Mouse (Mus musculus): ENCODE measurements around the gene Dnajc15. TPM values are rescaled to one million over a fixed set of nuclear protein-coding genes. Genes with fewer than 3 reads are reported as not detected.
A peak's percentile ranks its signal among the peaks of the same experiment; 100 is the strongest.

The Dnajc15 gene
- total and polyA plus RNA-seq, 2 experiments: 5.3 to 10.1 TPM

DNA sequence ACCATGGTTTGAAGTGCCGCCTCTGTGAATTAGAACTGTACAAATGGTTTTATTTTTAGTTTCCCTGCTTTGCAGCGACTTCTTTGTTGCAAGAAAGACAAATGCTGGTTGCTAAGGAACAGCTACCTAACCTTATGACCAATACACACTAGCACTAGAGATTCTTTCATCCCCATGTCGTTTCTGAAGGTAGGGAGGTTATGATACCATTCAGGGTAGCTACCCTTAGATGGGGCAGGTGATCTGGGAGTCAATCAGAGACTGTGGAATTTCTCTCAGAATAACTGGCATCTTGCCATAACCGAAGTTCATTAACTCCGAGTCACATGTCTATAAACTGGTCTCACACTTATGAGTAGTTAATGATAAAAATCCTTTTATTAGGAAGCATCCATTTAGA lies 30.5 kb upstream of the Dnajc15 start:
- WGBS: 76% methylated on average over 5 of the region's 5 CpGs
- no peak overlapping the region for H3K9ac ChIP-seq (ENCODE audit: low read depth, low read length)
- DNase-seq (ENCODE audit: extremely low read depth, low read depth, low spot score): no peak
- H3K4me3 ChIP-seq (ENCODE audit: insufficient read depth, low read depth, low read length): no peak overlapping the region
- 0 out of 2 replicates have a peak, but pooled peaks cover 2% of the 10 kb centered on the region for H3K27me3 ChIP-seq (ENCODE audit: control insufficient read depth, insufficient read depth, low read length)
- H3K4me1 ChIP-seq (ENCODE audit: control insufficient read depth, insufficient read depth, low read length): no peaks in the 10 kb centered on the region
- no peak overlapping the region for H3K27ac ChIP-seq (replicated peaks; ENCODE audit: insufficient read depth, low read depth, low read length)
- no peak for TF ChIP-seq CTCF (IDR thresholded peaks at IDR 0.05; ENCODE audit: low read depth, low read length)
- TF ChIP-seq POLR2A (IDR thresholded peaks at IDR 0.05; ENCODE audit: extremely low read depth, insufficient read depth, low read length): no peak
- no peaks in the 10 kb centered on the region for H3K79me2 ChIP-seq (ENCODE audit: control insufficient read depth, insufficient read depth, low read length)
- no peaks in the 10 kb centered on the region for H3K36me3 ChIP-seq (ENCODE audit: control insufficient read depth, insufficient read depth, low read length)

DNA sequence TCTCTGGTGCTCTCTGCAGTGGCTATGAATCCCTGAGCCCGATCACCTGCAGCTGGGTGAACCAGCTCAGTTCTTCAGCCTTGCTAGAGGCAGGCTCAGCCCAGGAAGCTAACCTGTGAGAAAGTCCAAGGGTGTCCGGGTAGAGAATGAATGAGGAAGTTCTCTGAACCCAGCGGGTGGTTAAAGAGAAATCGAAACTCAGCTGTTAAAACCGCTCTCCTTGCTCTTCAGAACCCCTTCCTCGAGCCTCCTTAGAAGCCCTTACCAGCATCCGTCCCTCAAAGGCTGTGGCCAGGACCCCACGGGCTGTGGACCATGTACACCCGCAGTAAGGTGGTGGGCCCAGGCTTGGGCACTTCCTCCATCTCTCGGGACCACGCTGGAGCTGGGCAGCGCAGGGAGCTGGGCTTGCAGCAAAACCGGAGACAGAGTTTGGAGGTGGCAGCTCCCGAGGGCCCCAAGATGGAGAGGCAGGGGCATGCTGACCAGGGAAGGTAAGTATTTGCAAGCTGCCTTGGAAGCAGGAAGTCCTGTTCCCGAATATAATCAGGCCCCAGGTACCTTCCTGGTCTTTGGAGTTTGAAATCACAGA lies 29.3 kb upstream of the Dnajc15 start, which contains the start of gene Epsti1:
Gene Epsti1, plus strand, starts transcription at position 69 of the 592 bp plus-strand sequence.
- H3K4me1 ChIP-seq (ENCODE audit: control insufficient read depth, insufficient read depth, low read length): no peaks in the 10 kb centered on the region
- TF ChIP-seq CTCF (IDR thresholded peaks at IDR 0.05; ENCODE audit: low read depth, low read length) (no peak), POLR2A (IDR thresholded peaks at IDR 0.05; ENCODE audit: extremely low read depth, insufficient read depth, low read length) (no peak)
- WGBS: 59% methylated on average over 15 of the region's 15 CpGs
- no peaks in the 10 kb centered on the region for H3K36me3 ChIP-seq (ENCODE audit: control insufficient read depth, insufficient read depth, low read length)
- peak; percentile 16 for DNase-seq (ENCODE audit: extremely low read depth, low read depth, low spot score)
- peak within 1 kb of the TSS; percentile 96 for H3K4me3 ChIP-seq (ENCODE audit: insufficient read depth, low read depth, low read length)
- no peaks in the 10 kb centered on the region for H3K79me2 ChIP-seq (ENCODE audit: control insufficient read depth, insufficient read depth, low read length)
- H3K27ac ChIP-seq (replicated peaks; ENCODE audit: insufficient read depth, low read depth, low read length): peak within 1 kb of the TSS; percentile 81
- H3K9ac ChIP-seq (ENCODE audit: low read depth, low read length): peak within 1 kb of the TSS; percentile 79
- 0 out of 2 replicates have a peak, but pooled peaks cover 2% of the 10 kb centered on the region for H3K27me3 ChIP-seq (ENCODE audit: control insufficient read depth, insufficient read depth, low read length)

DNA sequence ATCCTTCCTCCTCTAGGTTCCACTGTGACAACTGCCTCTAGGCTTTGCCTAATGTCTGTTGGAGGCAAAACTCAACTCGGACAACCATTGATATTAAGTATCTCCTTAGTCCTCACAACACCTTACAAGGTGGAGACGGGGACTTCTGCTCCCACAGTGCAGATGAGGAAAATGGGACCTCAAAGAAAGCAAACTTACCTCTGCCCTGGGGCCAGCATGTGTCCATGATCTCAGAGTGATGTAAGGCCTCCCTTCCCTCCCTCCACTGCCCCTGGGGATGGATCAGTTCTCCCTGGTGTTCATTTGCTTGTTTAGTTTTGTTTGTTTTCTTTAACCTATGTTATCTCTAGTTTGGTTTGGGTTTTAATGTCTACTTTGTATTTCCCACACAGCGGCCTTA lies 27.6 kb upstream of the Dnajc15 start:
- Histone ChIP-seq H3K9ac (ENCODE audit: low read depth, low read length) (no peak overlapping the region), H3K27ac (replicated peaks; ENCODE audit: insufficient read depth, low read depth, low read length) (no peak overlapping the region), H3K4me1 (ENCODE audit: control insufficient read depth, insufficient read depth, low read length) (no peaks in the 10 kb centered on the region), H3K36me3 (ENCODE audit: control insufficient read depth, insufficient read depth, low read length) (no peaks in the 10 kb centered on the region), H3K27me3 (ENCODE audit: control insufficient read depth, insufficient read depth, low read length) (0 out of 2 replicates have a peak, but pooled peaks cover 2% of the 10 kb centered on the region), H3K4me3 (ENCODE audit: insufficient read depth, low read depth, low read length) (no peak overlapping the region), H3K79me2 (ENCODE audit: control insufficient read depth, insufficient read depth, low read length) (no peaks in the 10 kb centered on the region)
- 85% methylated on average over 3 of the region's 3 CpGs for WGBS
- TF ChIP-seq POLR2A (IDR thresholded peaks at IDR 0.05; ENCODE audit: extremely low read depth, insufficient read depth, low read length): no peak
- no peak for TF ChIP-seq CTCF (IDR thresholded peaks at IDR 0.05; ENCODE audit: low read depth, low read length)
- no peak for DNase-seq (ENCODE audit: extremely low read depth, low read depth, low spot score)

DNA sequence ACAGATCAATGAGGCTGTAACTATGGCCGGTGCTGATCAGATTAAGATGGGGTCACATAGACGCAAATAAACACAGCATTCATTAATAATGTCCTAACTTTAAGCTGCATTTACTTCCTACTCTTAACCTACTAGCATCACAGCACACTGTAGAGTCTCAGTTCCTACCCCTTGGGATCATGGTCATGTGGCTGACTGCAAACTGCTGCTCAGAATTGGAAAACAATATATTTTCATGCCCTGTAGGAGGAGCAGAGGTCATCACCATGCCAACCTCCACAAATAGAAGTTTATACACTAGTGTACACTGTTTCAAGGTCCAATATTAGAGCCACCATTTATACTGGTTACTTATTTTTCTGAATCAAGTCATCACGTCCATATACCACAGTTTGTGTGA lies 21.0 kb upstream of the Dnajc15 start:
- WGBS: 75% methylated on average over 3 of the region's 3 CpGs
- no peaks in the 10 kb centered on the region for H3K4me1 ChIP-seq (ENCODE audit: control insufficient read depth, insufficient read depth, low read length)
- H3K4me3 ChIP-seq (ENCODE audit: insufficient read depth, low read depth, low read length): no peak overlapping the region
- no peak overlapping the region for H3K9ac ChIP-seq (ENCODE audit: low read depth, low read length)
- H3K79me2 ChIP-seq (ENCODE audit: control insufficient read depth, insufficient read depth, low read length): no peaks in the 10 kb centered on the region
- no peak for TF ChIP-seq POLR2A (IDR thresholded peaks at IDR 0.05; ENCODE audit: extremely low read depth, insufficient read depth, low read length)
- TF ChIP-seq CTCF (IDR thresholded peaks at IDR 0.05; ENCODE audit: low read depth, low read length): no peak
- no peak for DNase-seq (ENCODE audit: extremely low read depth, low read depth, low spot score)
- no peak overlapping the region for H3K27ac ChIP-seq (replicated peaks; ENCODE audit: insufficient read depth, low read depth, low read length)
- H3K36me3 ChIP-seq (ENCODE audit: control insufficient read depth, insufficient read depth, low read length): no peaks in the 10 kb centered on the region
- 0 out of 2 replicates have a peak, but pooled peaks cover 3% of the 10 kb centered on the region for H3K27me3 ChIP-seq (ENCODE audit: control insufficient read depth, insufficient read depth, low read length)

DNA sequence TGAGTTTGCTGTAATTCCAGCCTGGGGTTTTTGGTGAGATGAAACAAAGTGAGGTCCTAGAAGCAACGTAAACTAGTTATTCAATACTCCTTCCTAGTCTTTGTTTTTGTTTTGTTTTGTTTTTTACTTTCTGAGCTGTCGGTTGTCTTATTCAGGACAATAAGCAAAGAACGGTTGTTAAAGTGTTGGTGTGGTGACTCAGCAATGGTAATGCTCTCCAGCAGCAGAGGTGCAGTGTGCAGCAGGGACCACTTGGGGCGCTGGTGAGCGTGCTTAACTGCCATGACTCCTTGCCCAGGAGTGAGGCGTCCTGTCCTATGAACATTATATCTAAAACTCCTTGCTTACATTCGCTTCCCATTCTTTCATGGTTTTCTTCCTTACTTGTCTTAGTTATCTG lies 15.0 kb upstream of the Dnajc15 start:
- Histone ChIP-seq H3K4me3 (ENCODE audit: insufficient read depth, low read depth, low read length) (no peak overlapping the region), H3K27ac (replicated peaks; ENCODE audit: insufficient read depth, low read depth, low read length) (no peak overlapping the region), H3K9ac (ENCODE audit: low read depth, low read length) (no peak overlapping the region), H3K27me3 (ENCODE audit: control insufficient read depth, insufficient read depth, low read length) (0 out of 2 replicates have a peak, but pooled peaks cover 3% of the 10 kb centered on the region), H3K4me1 (ENCODE audit: control insufficient read depth, insufficient read depth, low read length) (no peaks in the 10 kb centered on the region), H3K79me2 (ENCODE audit: control insufficient read depth, insufficient read depth, low read length) (no peaks in the 10 kb centered on the region), H3K36me3 (ENCODE audit: control insufficient read depth, insufficient read depth, low read length) (no peaks in the 10 kb centered on the region)
- WGBS: 89% methylated on average over 7 of the region's 7 CpGs
- no peak for TF ChIP-seq POLR2A (IDR thresholded peaks at IDR 0.05; ENCODE audit: extremely low read depth, insufficient read depth, low read length)
- peak; percentile 36 for TF ChIP-seq CTCF (IDR thresholded peaks at IDR 0.05; ENCODE audit: low read depth, low read length)
- DNase-seq (ENCODE audit: extremely low read depth, low read depth, low spot score): no peak

DNA sequence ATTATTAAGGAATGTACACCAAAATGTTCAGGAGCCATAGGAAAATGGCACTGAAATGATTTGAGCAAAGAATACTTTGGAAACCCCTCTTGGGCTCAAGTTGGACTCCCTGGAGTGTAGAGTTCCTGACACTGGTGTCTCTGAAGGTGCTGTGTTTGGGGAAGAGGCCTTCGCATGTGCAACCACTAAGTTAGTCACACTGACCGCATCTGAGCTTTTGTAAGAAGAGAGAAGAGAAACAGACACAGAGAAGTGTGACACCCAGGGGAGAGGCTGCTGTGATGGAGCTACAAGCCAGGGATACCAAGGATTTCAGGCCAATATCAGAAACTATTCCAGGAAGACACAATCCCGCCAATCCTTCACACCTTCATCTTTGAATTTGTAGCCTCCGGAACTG lies 12.0 kb upstream of the Dnajc15 start:
- no peak for DNase-seq (ENCODE audit: extremely low read depth, low read depth, low spot score)
- WGBS: 87% methylated on average over 4 of the region's 4 CpGs

More for the DNA sequence above, 12.0 kb upstream of the Dnajc15 start:
- TF ChIP-seq POLR2A (IDR thresholded peaks at IDR 0.05; ENCODE audit: extremely low read depth, insufficient read depth, low read length) (no peak), CTCF (IDR thresholded peaks at IDR 0.05; ENCODE audit: low read depth, low read length) (no peak)
- H3K4me3 ChIP-seq (ENCODE audit: insufficient read depth, low read depth, low read length): no peak overlapping the region
- no peak overlapping the region for H3K27ac ChIP-seq (replicated peaks; ENCODE audit: insufficient read depth, low read depth, low read length)
- no peaks in the 10 kb centered on the region for H3K79me2 ChIP-seq (ENCODE audit: control insufficient read depth, insufficient read depth, low read length)
- 0 out of 2 replicates have a peak, but pooled peaks cover 3% of the 10 kb centered on the region for H3K27me3 ChIP-seq (ENCODE audit: control insufficient read depth, insufficient read depth, low read length)
- H3K36me3 ChIP-seq (ENCODE audit: control insufficient read depth, insufficient read depth, low read length): no peaks in the 10 kb centered on the region
- no peak overlapping the region for H3K9ac ChIP-seq (ENCODE audit: low read depth, low read length)
- H3K4me1 ChIP-seq (ENCODE audit: control insufficient read depth, insufficient read depth, low read length): no peaks in the 10 kb centered on the region

Measured in liver, adult 2 months (tissue).